Mouse (Mus musculus): ENCODE results near the gene Nolc1. TPM values are rescaled to one million over a fixed set of nuclear protein-coding genes. Genes with fewer than 3 reads are reported as not detected.

Gene Nolc1
- polyA plus RNA-seq, 1 experiment: 30.9 TPM

DNA sequence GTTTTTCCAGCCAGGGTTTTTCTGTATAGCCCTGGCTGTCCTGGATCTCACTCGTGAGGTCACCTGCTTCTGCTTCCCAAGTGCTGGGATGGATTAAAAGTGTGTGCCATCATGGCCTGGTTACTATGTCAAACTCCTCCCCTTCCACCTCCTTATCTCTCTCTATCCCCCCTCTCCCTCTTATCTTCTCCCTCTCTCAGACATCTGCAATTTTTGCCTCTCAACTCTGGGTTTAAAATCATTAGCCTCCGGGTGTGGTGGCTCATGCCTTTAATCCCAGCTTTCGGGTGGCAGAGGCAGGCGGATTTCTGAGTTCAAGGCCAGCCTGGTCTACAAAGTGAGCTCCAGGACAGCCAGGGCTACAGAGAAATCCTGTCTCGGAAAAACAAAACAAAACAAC is 1.4 kb upstream of the Nolc1 start:
- no peak for TF ChIP-seq SRF (IDR thresholded peaks at IDR 0.05; ENCODE audit: control insufficient read depth, insufficient read length, low read depth)
- TF ChIP-seq CEBPB (IDR thresholded peaks at IDR 0.05; ENCODE audit: insufficient read depth, poor library complexity, severe bottlenecking): no peak
- TF ChIP-seq POLR2AphosphoS2 (IDR thresholded peaks at IDR 0.05; ENCODE audit: insufficient read length, low read depth): no peak
- TF ChIP-seq TCF12 (IDR thresholded peaks at IDR 0.05; ENCODE audit: insufficient read depth, poor library complexity, severe bottlenecking): no peak
- no peak for TF ChIP-seq MAX (IDR thresholded peaks at IDR 0.05; ENCODE audit: low read depth)
- TF ChIP-seq POLR2A (IDR thresholded peaks at IDR 0.05; ENCODE audit: insufficient read length, low read depth): no peak
- no peak for TF ChIP-seq MYOD1 (IDR thresholded peaks at IDR 0.05; ENCODE audit: control insufficient read depth in 1 of 3, insufficient read length in 2 of 3, low read depth in 2 of 3)
- no peak for TF ChIP-seq E2F4 (IDR thresholded peaks at IDR 0.05; ENCODE audit: insufficient read depth)
- no peak for TF ChIP-seq REST (IDR thresholded peaks at IDR 0.05; ENCODE audit: insufficient read depth, insufficient read length)
- no peak for TF ChIP-seq USF1 (IDR thresholded peaks at IDR 0.05; ENCODE audit: low read depth)
- no peak for TF ChIP-seq MYOG (IDR thresholded peaks at IDR 0.05; ENCODE audit: control insufficient read depth in 1 of 3, insufficient read depth in 1 of 3, insufficient read length in 2 of 3, low read depth in 2 of 3)
- TF ChIP-seq TCF3 (IDR thresholded peaks at IDR 0.05; ENCODE audit: insufficient read length, low read depth): no peak
- Histone ChIP-seq H3K36me3 (ENCODE audit: control insufficient read depth, insufficient read depth) (peaks cover 17% of the 10 kb centered on the region), H3K4me2 (ENCODE audit: low read depth) (no peak overlapping the region)

DNA sequence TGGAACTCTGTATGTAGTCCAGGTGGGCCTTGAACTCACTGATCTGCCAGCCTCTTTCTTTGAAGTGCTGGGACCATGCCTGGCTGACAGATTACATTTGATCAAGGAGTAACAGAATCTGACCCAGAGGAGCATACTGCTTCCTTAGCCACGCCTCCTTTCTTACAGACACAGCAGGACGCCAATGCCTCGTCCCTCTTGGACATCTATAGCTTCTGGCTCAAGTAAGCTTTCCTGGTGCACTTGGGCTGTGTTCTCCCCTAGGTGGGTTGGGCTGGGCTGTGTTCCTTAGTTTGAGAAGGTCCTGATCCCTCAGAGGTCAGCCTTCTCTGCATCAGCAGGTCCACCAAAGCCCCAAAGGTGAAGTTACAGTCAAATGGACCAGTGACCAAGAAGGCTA is 2.9 kb downstream of the Nolc1 start:
- Histone ChIP-seq H3ac (ENCODE audit: control insufficient read depth, insufficient read length) (no peak overlapping the region), H3K79me2 (ENCODE audit: control insufficient read depth, insufficient read depth) (peaks cover 29% of the 10 kb centered on the region), H3K36me3 (ENCODE audit: control insufficient read depth, insufficient read depth) (peaks cover 20% of the 10 kb centered on the region), H3K27me3 (ENCODE audit: control insufficient read depth, insufficient read depth, insufficient read length) (no peaks in the 10 kb centered on the region), H3K4me3 (no peak overlapping the region), H3K4me2 (ENCODE audit: low read depth) (no peak overlapping the region)
- TF ChIP-seq TCF3 (IDR thresholded peaks at IDR 0.05; ENCODE audit: insufficient read length, low read depth) (no peak), POLR2AphosphoS2 (IDR thresholded peaks at IDR 0.05; ENCODE audit: insufficient read length, low read depth) (no peak), MYOD1 (IDR thresholded peaks at IDR 0.05; ENCODE audit: control insufficient read depth in 1 of 3, insufficient read length in 2 of 3, low read depth in 2 of 3) (no peak), MAX (IDR thresholded peaks at IDR 0.05; ENCODE audit: low read depth) (no peak), USF1 (IDR thresholded peaks at IDR 0.05; ENCODE audit: low read depth) (no peak), TCF12 (IDR thresholded peaks at IDR 0.05; ENCODE audit: insufficient read depth, poor library complexity, severe bottlenecking) (no peak), MYOG (IDR thresholded peaks at IDR 0.05; ENCODE audit: control insufficient read depth in 1 of 3, insufficient read depth in 1 of 3, insufficient read length in 2 of 3, low read depth in 2 of 3) (no peak), CEBPB (IDR thresholded peaks at IDR 0.05; ENCODE audit: insufficient read depth, poor library complexity, severe bottlenecking) (no peak), POLR2A (IDR thresholded peaks at IDR 0.05; ENCODE audit: insufficient read length, low read depth) (no peak), E2F4 (IDR thresholded peaks at IDR 0.05; ENCODE audit: insufficient read depth) (no peak), REST (IDR thresholded peaks at IDR 0.05; ENCODE audit: insufficient read depth, insufficient read length) (no peak)

More for the DNA sequence above, 1.4 kb upstream of the Nolc1 start:
- H3K79me2 ChIP-seq (ENCODE audit: control insufficient read depth, insufficient read depth): peaks cover 29% of the 10 kb centered on the region
- no peak overlapping the region for H3ac ChIP-seq (ENCODE audit: control insufficient read depth, insufficient read length)
- no peak overlapping the region for H3K4me3 ChIP-seq
- H3K27me3 ChIP-seq (ENCODE audit: control insufficient read depth, insufficient read depth, insufficient read length): no peaks in the 10 kb centered on the region

DNA sequence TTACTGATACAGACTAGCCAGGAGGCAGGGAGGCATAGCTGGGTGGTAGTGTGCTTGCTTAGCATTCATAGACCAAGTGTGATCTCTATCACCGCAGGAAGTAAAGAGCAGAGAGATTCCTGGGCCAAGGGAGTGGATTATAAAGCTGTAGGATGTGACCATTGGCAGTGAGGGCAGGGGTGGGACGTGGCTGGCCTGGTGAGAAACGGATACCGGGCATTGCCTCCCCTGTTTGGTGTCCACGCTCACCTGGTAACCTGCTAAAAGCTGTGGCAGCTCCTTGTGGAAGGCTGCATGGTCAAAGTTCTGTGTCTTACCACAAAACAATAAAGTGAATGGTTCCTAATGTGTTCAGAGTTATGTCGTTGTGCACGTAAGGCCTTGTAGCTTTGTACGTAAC is 9.5 kb downstream of the Nolc1 start:
- Histone ChIP-seq H3K4me3 (no peak overlapping the region), H3K27me3 (ENCODE audit: control insufficient read depth, insufficient read depth, insufficient read length) (no peaks in the 10 kb centered on the region), H3K4me2 (ENCODE audit: low read depth) (no peak overlapping the region), H3ac (ENCODE audit: control insufficient read depth, insufficient read length) (no peak overlapping the region), H3K79me2 (ENCODE audit: control insufficient read depth, insufficient read depth) (no peaks in the 10 kb centered on the region), H3K36me3 (ENCODE audit: control insufficient read depth, insufficient read depth) (peaks cover 21% of the 10 kb centered on the region)
- no peak for TF ChIP-seq REST (IDR thresholded peaks at IDR 0.05; ENCODE audit: insufficient read depth, insufficient read length)
- no peak for TF ChIP-seq SRF (IDR thresholded peaks at IDR 0.05; ENCODE audit: control insufficient read depth, insufficient read length, low read depth)
- TF ChIP-seq POLR2AphosphoS2 (IDR thresholded peaks at IDR 0.05; ENCODE audit: insufficient read length, low read depth): peak; percentile 32

- no peak overlapping the region for H3K4me2 ChIP-seq (ENCODE audit: low read depth)
- no peak for TF ChIP-seq E2F4 (IDR thresholded peaks at IDR 0.05; ENCODE audit: insufficient read depth)
- TF ChIP-seq MYOD1 (IDR thresholded peaks at IDR 0.05; ENCODE audit: control insufficient read depth in 1 of 3, insufficient read length in 2 of 3, low read depth in 2 of 3): no peak
- TF ChIP-seq POLR2A (IDR thresholded peaks at IDR 0.05; ENCODE audit: insufficient read length, low read depth): no peak
- no peak for TF ChIP-seq SRF (IDR thresholded peaks at IDR 0.05; ENCODE audit: control insufficient read depth, insufficient read length, low read depth)
- no peak for TF ChIP-seq MAX (IDR thresholded peaks at IDR 0.05; ENCODE audit: low read depth)
- no peak for TF ChIP-seq USF1 (IDR thresholded peaks at IDR 0.05; ENCODE audit: low read depth)
- no peak for TF ChIP-seq REST (IDR thresholded peaks at IDR 0.05; ENCODE audit: insufficient read depth, insufficient read length)
- TF ChIP-seq MYOG (IDR thresholded peaks at IDR 0.05; ENCODE audit: control insufficient read depth in 1 of 3, insufficient read depth in 1 of 3, insufficient read length in 2 of 3, low read depth in 2 of 3): no peak
- no peak for TF ChIP-seq TCF12 (IDR thresholded peaks at IDR 0.05; ENCODE audit: insufficient read depth, poor library complexity, severe bottlenecking)
- TF ChIP-seq POLR2AphosphoS2 (IDR thresholded peaks at IDR 0.05; ENCODE audit: insufficient read length, low read depth): no peak
- TF ChIP-seq CEBPB (IDR thresholded peaks at IDR 0.05; ENCODE audit: insufficient read depth, poor library complexity, severe bottlenecking): no peak
- no peak for TF ChIP-seq TCF3 (IDR thresholded peaks at IDR 0.05; ENCODE audit: insufficient read length, low read depth)
- H3ac ChIP-seq (ENCODE audit: control insufficient read depth, insufficient read length): no peak overlapping the region
- no peak overlapping the region for H3K4me3 ChIP-seq
- H3K27me3 ChIP-seq (ENCODE audit: control insufficient read depth, insufficient read depth, insufficient read length): no peaks in the 10 kb centered on the region
- no peaks in the 10 kb centered on the region for H3K79me2 ChIP-seq (ENCODE audit: control insufficient read depth, insufficient read depth)
- H3K36me3 ChIP-seq (ENCODE audit: control insufficient read depth, insufficient read depth): peaks cover 16% of the 10 kb centered on the region
Observed at GRCm38 (mm10) chr19:46086337-46086736, 10.7 kb downstream of the Nolc1 start.

DNA sequence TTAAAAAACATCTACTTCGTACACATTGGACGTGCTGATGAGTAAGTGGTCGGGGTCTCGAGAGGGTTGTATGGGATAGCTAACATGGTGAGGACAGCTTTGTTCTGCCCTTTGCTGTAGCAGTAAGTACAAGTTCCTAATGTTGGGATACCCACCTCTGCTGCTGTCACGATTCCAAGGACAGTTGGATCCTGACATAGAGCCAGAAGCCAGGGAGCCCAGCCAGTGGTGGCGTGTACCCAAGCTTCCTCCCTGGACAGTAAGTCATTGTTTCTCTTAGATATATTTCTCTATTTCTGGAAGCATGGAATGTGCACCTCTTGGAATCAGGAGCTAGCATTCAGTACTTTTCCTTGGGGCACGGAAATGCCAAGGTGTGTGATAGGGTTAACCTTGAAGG is 12.2 kb downstream of the Nolc1 start:
- Histone ChIP-seq H3K4me3 (no peak overlapping the region), H3ac (ENCODE audit: control insufficient read depth, insufficient read length) (no peak overlapping the region), H3K36me3 (ENCODE audit: control insufficient read depth, insufficient read depth) (peaks cover 16% of the 10 kb centered on the region), H3K27me3 (ENCODE audit: control insufficient read depth, insufficient read depth, insufficient read length) (no peaks in the 10 kb centered on the region), H3K79me2 (ENCODE audit: control insufficient read depth, insufficient read depth) (no peaks in the 10 kb centered on the region), H3K4me2 (ENCODE audit: low read depth) (no peak overlapping the region)
- TF ChIP-seq MYOG (IDR thresholded peaks at IDR 0.05; ENCODE audit: control insufficient read depth in 1 of 3, insufficient read depth in 1 of 3, insufficient read length in 2 of 3, low read depth in 2 of 3): no peak
- no peak for TF ChIP-seq MAX (IDR thresholded peaks at IDR 0.05; ENCODE audit: low read depth)
- no peak for TF ChIP-seq E2F4 (IDR thresholded peaks at IDR 0.05; ENCODE audit: insufficient read depth)
- no peak for TF ChIP-seq SRF (IDR thresholded peaks at IDR 0.05; ENCODE audit: control insufficient read depth, insufficient read length, low read depth)
- no peak for TF ChIP-seq USF1 (IDR thresholded peaks at IDR 0.05; ENCODE audit: low read depth)
- no peak for TF ChIP-seq POLR2AphosphoS2 (IDR thresholded peaks at IDR 0.05; ENCODE audit: insufficient read length, low read depth)
- TF ChIP-seq TCF3 (IDR thresholded peaks at IDR 0.05; ENCODE audit: insufficient read length, low read depth): no peak
- no peak for TF ChIP-seq MYOD1 (IDR thresholded peaks at IDR 0.05; ENCODE audit: control insufficient read depth in 1 of 3, insufficient read length in 2 of 3, low read depth in 2 of 3)
- no peak for TF ChIP-seq REST (IDR thresholded peaks at IDR 0.05; ENCODE audit: insufficient read depth, insufficient read length)
- no peak for TF ChIP-seq CEBPB (IDR thresholded peaks at IDR 0.05; ENCODE audit: insufficient read depth, poor library complexity, severe bottlenecking)
- no peak for TF ChIP-seq POLR2A (IDR thresholded peaks at IDR 0.05; ENCODE audit: insufficient read length, low read depth)
